Mouse (Mus musculus) forelimb bud, embryonic 11.5 days (tissue): ENCODE results near the gene Klhl36.

Experiments used
- DNase-seq: peaks from one replicate; pipeline ENCODE4 v3.0.0-alpha.2; 2012; ENCODE audit warnings: low read depth, low spot score

Klhl36 gene

GRCm38 (mm10) chr8:119883281-119883680 lies 21.2 kb downstream of the Klhl36 start:
- DNase-seq = no peak

- DNase-seq = no peak
These were observed 23.5 kb downstream of the Klhl36 start for GRCm38 (mm10) chr8:119885612-119886011.

- no peak for DNase-seq
These were observed 25.1 kb downstream of the Klhl36 start for GRCm38 (mm10) chr8:119887130-119887529.

GRCm38 (mm10) chr8:119888012-119888411 lies 25.9 kb downstream of the Klhl36 start:
- no peak for DNase-seq

GRCm38 (mm10) chr8:119897069-119897468 lies 35.0 kb downstream of the Klhl36 start:
- DNase-seq = no peak

- DNase-seq = no peak
These were observed 35.9 kb downstream of the Klhl36 start for GRCm38 (mm10) chr8:119897933-119898332.

- DNase-seq = no peak
These were observed 39.3 kb downstream of the Klhl36 start for GRCm38 (mm10) chr8:119901349-119901748.

GRCm38 (mm10) chr8:119901952-119902351 lies 39.9 kb downstream of the Klhl36 start:
- DNase-seq = no peak

- no peak for DNase-seq
These were observed 42.4 kb downstream of the Klhl36 start for GRCm38 (mm10) chr8:119904323-119904911.

- no peak for DNase-seq
These were observed 48.0 kb downstream of the Klhl36 start, which contains the start of gene Usp10 for GRCm38 (mm10) chr8:119909944-119910546. TSS of gene Usp10 (plus strand) at chr8:119910360.

- peak; percentile 85 for DNase-seq
These were observed 48.6 kb downstream of the Klhl36 start, which contains the start of gene Gm20388 for GRCm38 (mm10) chr8:119910547-119911257. TSS of gene Gm20388 (plus strand) at chr8:119910841.

GRCm38 (mm10) chr8:119911258-119911962 lies 49.3 kb downstream of the Klhl36 start:
- DNase-seq = peak; percentile 35

GRCm38 (mm10) chr8:119912643-119913042 lies 50.6 kb downstream of the Klhl36 start:
- no peak for DNase-seq

- no peak for DNase-seq
These were observed 51.1 kb downstream of the Klhl36 start for GRCm38 (mm10) chr8:119913181-119913580.

GRCm38 (mm10) chr8:119914161-119914560 lies 52.1 kb downstream of the Klhl36 start:
- DNase-seq = no peak

GRCm38 (mm10) chr8:119915298-119915697 lies 53.2 kb downstream of the Klhl36 start:
- DNase-seq = no peak

- no peak for DNase-seq
These were observed 54.3 kb downstream of the Klhl36 start for GRCm38 (mm10) chr8:119916237-119916892.

GRCm38 (mm10) chr8:119917415-119917814 lies 55.3 kb downstream of the Klhl36 start:
- no peak for DNase-seq

- no peak for DNase-seq
These were observed 56.1 kb downstream of the Klhl36 start for GRCm38 (mm10) chr8:119918155-119918567.

GRCm38 (mm10) chr8:119923259-119923658 lies 61.2 kb downstream of the Klhl36 start:
- DNase-seq = no peak

GRCm38 (mm10) chr8:119925428-119925827 lies 63.4 kb downstream of the Klhl36 start:
- no peak for DNase-seq

- DNase-seq = no peak
These were observed 64.4 kb downstream of the Klhl36 start for GRCm38 (mm10) chr8:119926474-119926873.
